Mouse (Mus musculus) kidney, postnatal 0 days (tissue): ENCODE measurements around the gene Zfp112. TPM values are rescaled to one million over a fixed set of nuclear protein-coding genes. Genes with fewer than 3 reads are reported as not detected.
"Not testable (repeated sequence)": the region's sequence is repeated elsewhere in the genome, so short reads cannot be mapped to it uniquely, and the experiment has no call there.

Experiments used
- ATAC-seq: fragments of 200-750 bp; cut with Nextera tagmentation; replicated peaks from 2 replicates; pipeline ENCODE4 v1.8.0; 2017; ENCODE audit warnings: low read depth, moderate number of reproducible peaks, moderate TSS enrichment, moderate library complexity; ENCODE audit not compliant: low FRiP score
- DNase-seq: peaks from one replicate; pipeline ENCODE4 v3.0.0-alpha.2; 2016; ENCODE audit warnings: low spot score
- H3K27ac ChIP-seq: fragments of 300-500 bp; sonication (generic); 2 replicates; pipeline ENCODE4 v1.5.1; 2014; ENCODE audit warnings: mild to moderate bottlenecking
- H3K27me3 ChIP-seq: fragments of 300-500 bp; sonication (generic); 2 replicates; pipeline ENCODE4 v1.6.1; 2014; ENCODE audit warnings: low read length, mixed read lengths; ENCODE audit not compliant: insufficient read depth
- H3K36me3 ChIP-seq: fragments of 300-500 bp; sonication (generic); 2 replicates; pipeline ENCODE4 v1.6.1; 2014; ENCODE audit warnings: low read length, mixed read lengths; ENCODE audit not compliant: insufficient read depth
- H3K4me1 ChIP-seq: fragments of 300-500 bp; sonication (generic); replicated peaks from 2 replicates; pipeline ENCODE4 v1.6.1; 2014; ENCODE audit warnings: antibody characterized with exemption, low read length, mixed read lengths; ENCODE audit not compliant: insufficient read depth
- H3K4me2 ChIP-seq: fragments of 300-500 bp; sonication (generic); 2 replicates; pipeline ENCODE4 v1.6.1; 2014; ENCODE audit warnings: mild to moderate bottlenecking, low read length, moderate library complexity, mixed read lengths
- H3K4me3 ChIP-seq: fragments of 300-500 bp; sonication (generic); replicated peaks from 2 replicates; pipeline ENCODE4 v1.5.1; 2014; ENCODE audit warnings: low read depth, low read length
- H3K9ac ChIP-seq: fragments of 300-500 bp; sonication (generic); 2 replicates; pipeline ENCODE4 v1.6.1; 2014; ENCODE audit warnings: low read depth, low read length
- H3K9me3 ChIP-seq: fragments of 300-500 bp; sonication (generic); replicated peaks from 2 replicates; pipeline ENCODE4 v1.6.1; 2016; ENCODE audit warnings: low read length, inconsistent platforms, mixed read lengths
- CTCF ChIP-seq: IDR thresholded peaks from 2 replicates; pipeline ENCODE4 v1.5.1; 2016; ENCODE audit warnings: antibody characterized with exemption, low read depth, mild to moderate bottlenecking, moderate library complexity
- WGBS: fragments of 180-500 bp; shearing (Covaris S2); extraction: QIAGEN DNeasy Blood & Tissue Kit; methylation state at CpG from one replicate; pipeline ENCODE4 v1.1.7; 2014; 5-methylcytosine and 5-hydroxymethylcytosine counted together
- polyA plus RNA-seq: library from polyadenylated mRNA; unstranded; fragments of >200 nt; fragmentation: Nextera tagmentation; extraction: Ambion mirVana; gene quantifications from 2 replicates; pipeline ENCODE4 v1.2.1, GENCODE M21; 2015

The Zfp112 gene
- polyA plus RNA-seq = 4.5 and 4.6 TPM in 2 replicates

- Histone ChIP-seq H3K4me1 (0 out of 2 replicates have a peak, but pooled peaks cover 3% of the 10 kb centered on the region), H3K27me3 (no peaks in the 10 kb centered on the region), H3K9ac (peak within 1 kb of the TSS; percentile 60), H3K9me3 (0 out of 2 replicates have a peak, but pooled peaks cover 10% of the 10 kb centered on the region), H3K27ac (peak within 1 kb of the TSS; percentile 72), H3K4me3 (peak within 1 kb of the TSS; percentile 55), H3K36me3 (peaks cover 7% of the 10 kb centered on the region), H3K4me2 (peak within 1 kb of the TSS; percentile 65)
- TF ChIP-seq CTCF = no peak
- ATAC-seq (peak; percentile 98), DNase-seq (peak; percentile 96)
- 0% methylated on average over 23 of the region's 23 CpGs for WGBS
Measured at GRCm38 (mm10) chr7:24112156-24112856, at the start of gene Zfp112. Gene Zfp112, plus strand, starts transcription at chr7:24112314.

GRCm38 (mm10) chr7:24074424-24074823, 37.7 kb upstream of the Zfp112 start:
- H3K36me3 ChIP-seq, H3K4me2 ChIP-seq, ATAC-seq, H3K27ac ChIP-seq, DNase-seq, H3K4me3 ChIP-seq, H3K9me3 ChIP-seq, H3K9ac ChIP-seq, H3K27me3 ChIP-seq, H3K4me1 ChIP-seq: not testable (repeated sequence)
- WGBS = 59% methylated on average over 1 of the region's 1 CpGs

GRCm38 (mm10) chr7:24081634-24082431, 30.3 kb upstream of the Zfp112 start, which contains the start of gene Zfp180:
Gene Zfp180, plus strand, starts transcription at chr7:24081924.
- Histone ChIP-seq H3K27me3 (no peaks in the 10 kb centered on the region), H3K4me2 (peak within 1 kb of the TSS; percentile 82), H3K4me1 (peaks cover 10% of the 10 kb centered on the region; the same call in 1 of the 2 replicates), H3K9me3 (no peaks in the 10 kb centered on the region), H3K9ac (peak within 1 kb of the TSS; percentile 60), H3K36me3 (no peaks in the 10 kb centered on the region), H3K27ac (peak within 1 kb of the TSS; percentile 68), H3K4me3 (peak within 1 kb of the TSS; percentile 58)
- ATAC-seq (peak; percentile 99), DNase-seq (peak; percentile 99)
- 21% methylated on average over 44 of the region's 44 CpGs for WGBS
- TF ChIP-seq CTCF = no peak

- Histone ChIP-seq H3K27ac (peak overlapping the region; percentile 68), H3K4me1 (peaks cover 10% of the 10 kb centered on the region; the same call in 1 of the 2 replicates), H3K36me3 (0 out of 2 replicates have a peak, but pooled peaks cover under 1% of the 10 kb centered on the region), H3K4me3 (peak overlapping the region; percentile 58), H3K9me3 (no peaks in the 10 kb centered on the region), H3K4me2 (peak overlapping the region; percentile 82), H3K27me3 (no peaks in the 10 kb centered on the region), H3K9ac (peak overlapping the region; percentile 60)
- peak; percentile 1; the same call in 1 of the 2 replicates for ATAC-seq
- WGBS = 37% methylated on average over 15 of the region's 15 CpGs
- DNase-seq = no peak
- TF ChIP-seq CTCF = no peak
Measured at GRCm38 (mm10) chr7:24082457-24083235, 29.5 kb upstream of the Zfp112 start.

GRCm38 (mm10) chr7:24086871-24087270, 25.2 kb upstream of the Zfp112 start:
- no peaks in the 10 kb centered on the region for H3K27me3 ChIP-seq
- H3K9me3 ChIP-seq = no peaks in the 10 kb centered on the region
- DNase-seq (no peak), ATAC-seq (no peak)
- WGBS = 93% methylated on average over 4 of the region's 4 CpGs
- H3K4me3 ChIP-seq = no peak overlapping the region
- no peak overlapping the region for H3K27ac ChIP-seq
- H3K4me2 ChIP-seq = no peak overlapping the region
- 0 out of 2 replicates have a peak, but pooled peaks cover 3% of the 10 kb centered on the region for H3K36me3 ChIP-seq
- peaks cover 10% of the 10 kb centered on the region; the same call in 1 of the 2 replicates for H3K4me1 ChIP-seq
- H3K9ac ChIP-seq = no peak overlapping the region
- TF ChIP-seq CTCF = no peak
